Mouse (Mus musculus): ENCODE measurements around the gene Ptpn23. TPM values are rescaled to one million over a fixed set of nuclear protein-coding genes. Genes with fewer than 3 reads are reported as not detected.

Gene Ptpn23
- total and polyA plus RNA-seq, 3 experiments = 7.3 to 40.1 TPM; not detected in 1

DNA sequence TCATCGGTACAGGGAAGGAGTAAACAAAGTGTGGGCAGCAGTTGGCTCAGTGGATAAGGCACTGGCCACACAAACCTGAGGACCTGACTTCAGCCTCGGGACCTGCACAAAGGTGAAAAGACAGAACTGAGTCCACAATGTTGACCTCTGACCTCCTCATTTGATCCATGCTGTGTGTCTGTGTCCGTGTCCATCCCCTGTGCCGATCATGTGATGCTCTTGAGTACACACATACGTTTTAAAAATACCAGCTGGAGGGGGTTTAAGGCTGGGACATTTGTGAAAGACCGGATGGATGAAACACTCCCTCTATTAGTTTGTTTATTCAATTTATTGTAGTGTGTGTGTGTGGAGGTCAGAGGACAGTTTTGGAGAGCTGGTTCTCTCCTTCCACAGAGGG lies 64.2 kb downstream of the Ptpn23 start:
- no peaks in the 10 kb centered on the region for H3K4me1 ChIP-seq (ENCODE audit: control insufficient read depth in 1 of 2, insufficient read depth in 2 of 2, low read length in 2 of 2)
- TF ChIP-seq MAZ (IDR thresholded peaks at IDR 0.05; ENCODE audit: low read depth, low read length) (no peak), MXI1 (IDR thresholded peaks at IDR 0.05; ENCODE audit: low read depth, low read length) (no peak), ZC3H11A (IDR thresholded peaks at IDR 0.05; ENCODE audit: low read depth, low read length) (no peak), ELF1 (IDR thresholded peaks at IDR 0.05; ENCODE audit: low read depth, low read length) (no peak), POLR2A (IDR thresholded peaks at IDR 0.05; ENCODE audit: control insufficient read depth in 1 of 2, insufficient read depth in 1 of 2, low read depth in 1 of 2, low read length in 2 of 2, poor library complexity in 1 of 2) (no peak)
- H3K36me3 ChIP-seq (ENCODE audit: control insufficient read depth in 1 of 2, insufficient read depth in 2 of 2, low read length in 2 of 2) = peaks cover 0 to 4% of the 10 kb centered on the region in 2 experiments; a peak in 2 of 4 replicates
- H3K27me3 ChIP-seq (ENCODE audit: control insufficient read depth in 1 of 2, insufficient read depth in 2 of 2, low read length in 2 of 2) = no peaks in the 10 kb centered on the region
- no peak for DNase-seq (ENCODE audit: low read depth, low spot score)
- peaks cover 11% of the 10 kb centered on the region for H3K79me2 ChIP-seq (ENCODE audit: control insufficient read depth, insufficient read depth, low read length, poor library complexity)
- H3K9me3 ChIP-seq (replicated peaks; ENCODE audit: insufficient read depth, low read length) = no peaks in the 10 kb centered on the region
- no peak overlapping the region for H3K27ac ChIP-seq (ENCODE audit: control insufficient read depth, low read depth, low read length)
- H3K9ac ChIP-seq (ENCODE audit: control insufficient read depth, low read depth, low read length, poor library complexity, severe bottlenecking) = no peak overlapping the region
- no peak overlapping the region for H3K4me3 ChIP-seq (ENCODE audit: control insufficient read depth in 1 of 2, insufficient read depth in 1 of 2, low read depth in 2 of 2, low read length in 2 of 2)

- Histone ChIP-seq H3K27ac (ENCODE audit: control insufficient read depth, low read depth, low read length) (no peak overlapping the region), H3K79me2 (ENCODE audit: control insufficient read depth, insufficient read depth, low read length, poor library complexity) (peaks cover 24% of the 10 kb centered on the region), H3K36me3 (ENCODE audit: control insufficient read depth in 1 of 2, insufficient read depth in 2 of 2, low read length in 2 of 2) (peaks cover 0 to 4% of the 10 kb centered on the region in 2 experiments; a peak in 2 of 4 replicates), H3K9ac (ENCODE audit: control insufficient read depth, low read depth, low read length, poor library complexity, severe bottlenecking) (no peak overlapping the region), H3K4me3 (ENCODE audit: control insufficient read depth in 1 of 2, insufficient read depth in 1 of 2, low read depth in 2 of 2, low read length in 2 of 2) (no peak overlapping the region), H3K4me1 (ENCODE audit: control insufficient read depth in 1 of 2, insufficient read depth in 2 of 2, low read length in 2 of 2) (no peaks in the 10 kb centered on the region), H3K27me3 (ENCODE audit: control insufficient read depth in 1 of 2, insufficient read depth in 2 of 2, low read length in 2 of 2) (no peaks in the 10 kb centered on the region), H3K9me3 (replicated peaks; ENCODE audit: insufficient read depth, low read length) (no peaks in the 10 kb centered on the region)
- TF ChIP-seq TBP (IDR thresholded peaks at IDR 0.05; ENCODE audit: low read depth, low read length) (no peak), GATA1 (IDR thresholded peaks at IDR 0.05; ENCODE audit: low read depth, low read length) (no peak), CTCF (IDR thresholded peaks at IDR 0.05 in 2 of 3, conservative IDR thresholded peaks at IDR 0.05 in 1 of 3; ENCODE audit: control insufficient read depth in 1 of 3, insufficient read depth in 1 of 3, low read depth in 2 of 3, low read length in 3 of 3, poor library complexity in 1 of 3, severe bottlenecking in 1 of 3) (no peak), CHD2 (IDR thresholded peaks at IDR 0.05; ENCODE audit: low read length) (no peak), SIN3A (IDR thresholded peaks at IDR 0.05; ENCODE audit: low read length) (no peak), MAX (IDR thresholded peaks at IDR 0.05; ENCODE audit: low read length) (no peak), GABPA (IDR thresholded peaks at IDR 0.05; ENCODE audit: low read depth, low read length) (no peak), UBTF (IDR thresholded peaks at IDR 0.05; ENCODE audit: borderline replicate concordance, insufficient read depth, low read depth, low read length) (no peak), ELF1 (IDR thresholded peaks at IDR 0.05; ENCODE audit: low read depth, low read length) (no peak), ETS1 (IDR thresholded peaks at IDR 0.05; ENCODE audit: low read depth, low read length) (no peak), MYB (IDR thresholded peaks at IDR 0.05; ENCODE audit: low read depth, low read length) (no peak), CHD1 (IDR thresholded peaks at IDR 0.05; ENCODE audit: low read depth, low read length) (no peak), MXI1 (IDR thresholded peaks at IDR 0.05; ENCODE audit: low read depth, low read length) (no peak), MYC (IDR thresholded peaks at IDR 0.05; ENCODE audit: low read depth, low read length) (no peak), ZC3H11A (IDR thresholded peaks at IDR 0.05; ENCODE audit: low read depth, low read length) (no peak)
- no peak for DNase-seq (ENCODE audit: low read depth, low spot score)
Measured at GRCm38 (mm10) chr9:110342008-110342407, 66.0 kb downstream of the Ptpn23 start.

Data from MEL (cell line).